ENCODE assay signal across 15 mouse cellular contexts in the genomic region with DNA sequence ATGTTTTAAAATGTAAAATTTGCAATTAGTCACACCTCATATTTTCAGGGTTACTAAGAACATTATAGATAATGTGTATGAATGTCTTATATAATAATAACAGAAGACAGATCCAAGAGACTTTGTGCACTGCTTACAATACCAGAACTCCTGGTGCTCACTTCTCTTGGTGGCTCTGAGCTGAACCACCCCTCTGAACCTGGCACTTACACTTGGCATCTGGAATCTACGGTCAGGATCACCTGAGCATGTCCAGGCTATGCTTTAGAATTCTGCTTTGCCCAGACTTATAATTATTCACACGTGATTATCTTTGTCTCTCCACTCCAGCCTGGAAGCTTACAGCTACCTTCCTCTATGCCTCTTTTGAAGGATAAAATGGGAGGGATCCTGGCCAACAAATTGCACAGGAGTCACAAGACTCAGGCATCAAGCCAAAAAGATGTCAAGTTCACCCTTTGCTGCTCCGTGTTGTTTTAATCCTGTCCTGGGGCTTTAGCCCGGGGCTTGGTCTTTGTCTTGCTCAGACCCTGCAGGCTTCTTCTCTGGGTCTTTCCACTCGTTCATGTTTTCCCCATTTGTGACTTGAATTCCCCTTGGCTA. TPM values are rescaled to one million over a fixed set of nuclear protein-coding genes. Genes with fewer than 3 reads are reported as not detected.
DNase-seq lines count a peak whose midpoint lies in the region; ATAC-seq lines count a peak whose summit lies in the region.
"Had no signal": no experiment of that assay in that cellular context is flagged by ENCODE, and none has a peak within 500 bp of the region (broad histone marks: within the 10 kb centered on the region; RNA-seq: fewer than 3 reads in every experiment).

No protein-coding gene starts in this region.

- H3K4me3 ChIP-seq in heart, embryonic 13.5 days, result no peak overlapping the region
- H3K4me3 ChIP-seq in heart, embryonic 10.5 days, result no peak overlapping the region
- no peak overlapping the region for H3K4me3 ChIP-seq in kidney, embryonic 15.5 days (replicated peaks)
- no peak overlapping the region for H3K4me3 ChIP-seq in hindbrain, embryonic 16.5 days (ENCODE audit: low read length)
- H3K4me3 ChIP-seq: limb, embryonic 12.5 days; liver, embryonic 15.5 days had no signal

- H3K4me1 ChIP-seq in heart, embryonic 13.5 days, result peaks cover 17% of the 10 kb centered on the region
- H3K4me1 ChIP-seq in heart, embryonic 10.5 days, result no peaks in the 10 kb centered on the region
- H3K4me1 ChIP-seq in kidney, embryonic 15.5 days, result no peaks in the 10 kb centered on the region
- peaks cover 13% of the 10 kb centered on the region for H3K4me1 ChIP-seq in hindbrain, embryonic 16.5 days (ENCODE audit: control insufficient read depth, insufficient read depth, low read depth, low read length)
- H3K4me1 ChIP-seq: limb, embryonic 12.5 days; liver, embryonic 15.5 days had no signal

- ATAC-seq in heart, embryonic 13.5 days (ENCODE audit: extremely low read depth, insufficient number of reproducible peaks, low FRiP score, low TSS enrichment), result no peak
- ATAC-seq in kidney, embryonic 15.5 days (replicated peaks; ENCODE audit: low FRiP score), result no peak
- ATAC-seq in hindbrain, embryonic 16.5 days, result peak; percentile 27; the same call in 1 of the 2 replicates
- ATAC-seq: forebrain, embryonic 14.5 days had no signal

- H3K9me3 ChIP-seq in heart, embryonic 13.5 days, result no peaks in the 10 kb centered on the region
- H3K9me3 ChIP-seq in heart, embryonic 10.5 days, result no peaks in the 10 kb centered on the region
- no peaks in the 10 kb centered on the region for H3K9me3 ChIP-seq in kidney, embryonic 15.5 days (replicated peaks)
- no peaks in the 10 kb centered on the region for H3K9me3 ChIP-seq in hindbrain, embryonic 16.5 days (ENCODE audit: control insufficient read depth, low read length)
- H3K9me3 ChIP-seq: limb, embryonic 12.5 days; liver, embryonic 15.5 days had no signal

- H3K36me3 ChIP-seq in heart, embryonic 13.5 days, result no peaks in the 10 kb centered on the region
- no peaks in the 10 kb centered on the region for H3K36me3 ChIP-seq in heart, embryonic 10.5 days
- H3K36me3 ChIP-seq in kidney, embryonic 15.5 days, result no peaks in the 10 kb centered on the region
- H3K36me3 ChIP-seq in hindbrain, embryonic 16.5 days (ENCODE audit: control insufficient read depth, insufficient read depth, low read length), result no peaks in the 10 kb centered on the region
- H3K36me3 ChIP-seq: limb, embryonic 12.5 days; liver, embryonic 15.5 days had no signal

- peak overlapping the region; percentile 39; the same call in 1 of the 2 replicates for H3K27ac ChIP-seq in heart, embryonic 13.5 days (replicated peaks)
- H3K27ac ChIP-seq in heart, embryonic 10.5 days, result no peak overlapping the region
- H3K27ac ChIP-seq in kidney, embryonic 15.5 days, result no peak overlapping the region
- peak overlapping the region; percentile 29; the same call in 1 of the 2 replicates for H3K27ac ChIP-seq in hindbrain, embryonic 16.5 days (ENCODE audit: low read depth, low read length)
- H3K27ac ChIP-seq: limb, embryonic 12.5 days; liver, embryonic 15.5 days had no signal

- H3K9ac ChIP-seq in heart, embryonic 13.5 days, result no peak overlapping the region
- no peak overlapping the region for H3K9ac ChIP-seq in kidney, embryonic 15.5 days
- no peak overlapping the region for H3K9ac ChIP-seq in hindbrain, embryonic 16.5 days (ENCODE audit: low read depth, low read length)
- H3K9ac ChIP-seq: limb, embryonic 12.5 days; liver, embryonic 15.5 days had no signal

- H3K4me2 ChIP-seq in heart, embryonic 13.5 days, result peak overlapping the region; percentile 18; the same call in 1 of the 2 replicates
- H3K4me2 ChIP-seq in kidney, embryonic 15.5 days, result no peak overlapping the region
- no peak overlapping the region for H3K4me2 ChIP-seq in hindbrain, embryonic 16.5 days (ENCODE audit: low read length)
- H3K4me2 ChIP-seq: heart, embryonic 11.5 days; limb, embryonic 12.5 days; liver, embryonic 15.5 days had no signal

- no peak for DNase-seq in heart, embryonic 10.5 days (ENCODE audit: low spot score)
- DNase-seq in kidney, adult 11 months, result peak; percentile 36
- DNase-seq in kidney, postnatal 36 days, result peak; percentile 30 to 43
- DNase-seq in spleen, postnatal 14 days (ENCODE audit: low spot score in 2 of 2), result no peak
- DNase-seq: cerebellum, adult 18-20 months; lung, postnatal 36 days had no signal

- 21% methylated on average over 5 of the region's 5 CpGs for WGBS in heart, embryonic 13.5 days
- 58% methylated on average over 5 of the region's 5 CpGs for WGBS in heart, embryonic 10.5 days
- 59% methylated on average over 5 of the region's 5 CpGs for WGBS in kidney, embryonic 15.5 days
- WGBS in hindbrain, embryonic 16.5 days, result 42% methylated on average over 5 of the region's 5 CpGs

- no peaks in the 10 kb centered on the region for H3K27me3 ChIP-seq in heart, embryonic 13.5 days (replicated peaks)
- no peaks in the 10 kb centered on the region for H3K27me3 ChIP-seq in heart, embryonic 10.5 days (ENCODE audit: insufficient read depth, poor library complexity, severe bottlenecking)
- H3K27me3 ChIP-seq in kidney, embryonic 15.5 days, result no peaks in the 10 kb centered on the region
- H3K27me3 ChIP-seq in hindbrain, embryonic 16.5 days (replicated peaks; ENCODE audit: control insufficient read depth, insufficient read depth, low read length), result no peaks in the 10 kb centered on the region
- H3K27me3 ChIP-seq: limb, embryonic 12.5 days; liver, embryonic 15.5 days had no signal

RNA-seq across cellular contexts. Expression of a gene that starts 51.8 kb away (rescaled TPM):
- 0.79 and 0.86 TPM in 2 replicates for polyA plus RNA-seq in heart, embryonic 13.5 days (2015; fragmentation: Nextera tagmentation; extraction: Ambion mirVana)
- 0.50 and 0.65 TPM in 2 replicates for polyA plus RNA-seq in heart, embryonic 10.5 days (2016; fragmentation: Nextera tagmentation; extraction: Ambion mirVana)
- 1.3 and 1.4 TPM in 2 replicates for polyA plus RNA-seq in kidney, embryonic 15.5 days (2015; fragmentation: Nextera tagmentation; extraction: Ambion mirVana)
- polyA plus RNA-seq in hindbrain, embryonic 16.5 days (2015; fragmentation: Nextera tagmentation; extraction: Ambion mirVana), result 0.73 and 0.95 TPM in 2 replicates
- polyA plus RNA-seq: C2C12; large intestine, adult 2 months; liver, embryonic 15.5 days had no signal

Comparison
In these comparisons a context has a peak if more than half of its experiments do, and no peak if none do; other contexts are left out.
1. H3K27ac ChIP-seq: peak in heart, embryonic 13.5 days (single experiment) and hindbrain, embryonic 16.5 days (single experiment); none in heart, embryonic 10.5 days (single experiment) and kidney, embryonic 15.5 days (single experiment).
2. DNase-seq: peak in kidney, adult 11 months (single experiment) and kidney, postnatal 36 days (2 of 2); none in heart, embryonic 10.5 days (single experiment) and spleen, postnatal 14 days (0 of 2).